Comparison of ENCODE assay signal across 8 mouse cellular contexts in genomic region chr13:73732742-73733700, GRCm38 (mm10). TPM values are rescaled to one million over a fixed set of nuclear protein-coding genes. Genes with fewer than 3 reads are reported as not detected.
DNase-seq lines count a peak whose midpoint lies in the region; ATAC-seq lines count a peak whose summit lies in the region.

Slc12a7 (plus strand) TSS chr13:73733094.

- no peaks in the 10 kb centered on the region for H3K4me1 ChIP-seq in embryonic facial prominence, embryonic 14.5 days (ENCODE audit: control insufficient read depth, insufficient read depth, low read length)
- H3K4me1 ChIP-seq in hindbrain, embryonic 10.5 days (replicated peaks), result peaks cover 15% of the 10 kb centered on the region
- peaks cover 8% of the 10 kb centered on the region; the same call in 1 of the 2 replicates for H3K4me1 ChIP-seq in liver, embryonic 12.5 days
- H3K4me1 ChIP-seq in neural tube, embryonic 12.5 days, result peaks cover 12% of the 10 kb centered on the region; the same call in 1 of the 2 replicates

- ATAC-seq in embryonic facial prominence, embryonic 14.5 days (ENCODE audit: low read depth), result peak; percentile 58; the same call in 1 of the 2 replicates
- ATAC-seq in liver, embryonic 12.5 days, result no peak
- ATAC-seq in neural tube, embryonic 12.5 days (ENCODE audit: low FRiP score, low read depth), result peak; percentile 71

- H3K27me3 ChIP-seq in embryonic facial prominence, embryonic 14.5 days (replicated peaks; ENCODE audit: control insufficient read depth, insufficient read depth, low read length), result peaks cover 10% of the 10 kb centered on the region; the same call in 1 of the 2 replicates
- peaks cover 52% of the 10 kb centered on the region for H3K27me3 ChIP-seq in hindbrain, embryonic 10.5 days (ENCODE audit: insufficient read depth, poor library complexity, severe bottlenecking)
- peaks cover 59% of the 10 kb centered on the region for H3K27me3 ChIP-seq in liver, embryonic 12.5 days (replicated peaks)
- H3K27me3 ChIP-seq in neural tube, embryonic 12.5 days (replicated peaks), result peaks cover 22% of the 10 kb centered on the region

- no peaks in the 10 kb centered on the region for H3K36me3 ChIP-seq in embryonic facial prominence, embryonic 14.5 days (ENCODE audit: control insufficient read depth, insufficient read depth, low read length)
- H3K36me3 ChIP-seq in hindbrain, embryonic 10.5 days, result no peaks in the 10 kb centered on the region
- no peaks in the 10 kb centered on the region for H3K36me3 ChIP-seq in liver, embryonic 12.5 days
- no peaks in the 10 kb centered on the region for H3K36me3 ChIP-seq in neural tube, embryonic 12.5 days

- H3K9ac ChIP-seq in embryonic facial prominence, embryonic 14.5 days (ENCODE audit: low read depth, low read length), result peak within 1 kb of the TSS; percentile 51
- no peak within 1 kb of the TSS; the same call in 1 of the 2 replicates for H3K9ac ChIP-seq in liver, embryonic 12.5 days
- H3K9ac ChIP-seq in neural tube, embryonic 12.5 days, result peak within 1 kb of the TSS; percentile 55

- peak within 1 kb of the TSS; percentile 37 for H3K4me3 ChIP-seq in embryonic facial prominence, embryonic 14.5 days (ENCODE audit: low read depth, low read length)
- peak within 1 kb of the TSS; percentile 55 for H3K4me3 ChIP-seq in hindbrain, embryonic 10.5 days
- peak within 1 kb of the TSS; percentile 42 for H3K4me3 ChIP-seq in liver, embryonic 12.5 days
- H3K4me3 ChIP-seq in neural tube, embryonic 12.5 days, result peak within 1 kb of the TSS; percentile 33

- peak; percentile 11 for DNase-seq in ovary, adult 18-20 months (ENCODE audit: low spot score)
- DNase-seq in ovary, postnatal 10 days (ENCODE audit: low spot score), result no peak
- DNase-seq in embryonic facial prominence, embryonic 14.5 days (ENCODE audit: low spot score), result peak; percentile 32
- peak; percentile 65 for DNase-seq in hindbrain, embryonic 10.5 days (ENCODE audit: low spot score)
- DNase-seq in left cerebral cortex, adult 9 months (ENCODE audit: low spot score in 2 of 2), result no peak
- DNase-seq in layer of hippocampus, postnatal 10 days (ENCODE audit: low spot score in 2 of 2), result no peak

- no peak within 1 kb of the TSS for H3K27ac ChIP-seq in embryonic facial prominence, embryonic 14.5 days (replicated peaks; ENCODE audit: low read depth, low read length)
- peak within 1 kb of the TSS; percentile 72 for H3K27ac ChIP-seq in hindbrain, embryonic 10.5 days
- no peak within 1 kb of the TSS for H3K27ac ChIP-seq in liver, embryonic 12.5 days
- H3K27ac ChIP-seq in neural tube, embryonic 12.5 days, result no peak within 1 kb of the TSS

- WGBS in embryonic facial prominence, embryonic 14.5 days, result 6% methylated on average over 28 of the region's 48 CpGs
- WGBS in hindbrain, embryonic 10.5 days, result 5% methylated on average over 48 of the region's 48 CpGs
- 4% methylated on average over 44 of the region's 48 CpGs for WGBS in liver, embryonic 12.5 days (ENCODE audit: insufficient replicate concordance)
- whole genome bisulfite sequencing in neural tube, embryonic 12.5 days, result 5% methylated on average over 47 of the region's 48 CpGs

- no peaks in the 10 kb centered on the region for H3K9me3 ChIP-seq in embryonic facial prominence, embryonic 14.5 days (ENCODE audit: control insufficient read depth, low read length)
- H3K9me3 ChIP-seq in hindbrain, embryonic 10.5 days, result no peaks in the 10 kb centered on the region
- no peaks in the 10 kb centered on the region for H3K9me3 ChIP-seq in liver, embryonic 12.5 days (replicated peaks)
- no peaks in the 10 kb centered on the region for H3K9me3 ChIP-seq in neural tube, embryonic 12.5 days

- H3K4me2 ChIP-seq in embryonic facial prominence, embryonic 14.5 days (ENCODE audit: low read depth, low read length), result peak within 1 kb of the TSS; percentile 77
- H3K4me2 ChIP-seq in liver, embryonic 12.5 days, result peak within 1 kb of the TSS; percentile 60
- peak within 1 kb of the TSS; percentile 80 for H3K4me2 ChIP-seq in neural tube, embryonic 12.5 days (replicated peaks)

RNA-seq across cellular contexts. Expression of gene Slc12a7, which starts in this region (rescaled TPM):
- polyA plus RNA-seq in embryonic facial prominence, embryonic 14.5 days (2014; fragmentation: Nextera tagmentation; extraction: Ambion mirVana), result 16.3 and 19.8 TPM in 2 replicates
- 43.4 and 53.4 TPM in 2 replicates for polyA plus RNA-seq in hindbrain, embryonic 10.5 days (2016; fragmentation: Nextera tagmentation; extraction: Ambion mirVana)
- polyA plus RNA-seq in liver, embryonic 12.5 days (2016; fragmentation: Nextera tagmentation; extraction: Ambion mirVana), result 10.8 and 11.1 TPM in 2 replicates
- polyA plus RNA-seq in neural tube, embryonic 12.5 days (2016; fragmentation: Nextera tagmentation; extraction: Ambion mirVana), result 31.3 and 32.6 TPM in 2 replicates
- 10 to 100 TPM in 1 of 2 experiments, 1 to 10 TPM in 1; 9.0 to 10.4 TPM for total RNA-seq in layer of hippocampus, postnatal 10 days (2021)

Comparison
In these comparisons a context has a peak if more than half of its experiments do, and no peak if none do; other contexts are left out.
1. DNase-seq: peak in ovary, adult 18-20 months (single experiment), embryonic facial prominence, embryonic 14.5 days (single experiment) and hindbrain, embryonic 10.5 days (single experiment); none in ovary, postnatal 10 days (single experiment), left cerebral cortex, adult 9 months (0 of 2) and layer of hippocampus, postnatal 10 days (0 of 2).
2. Peak in every context shown above with its lines, with median percentiles within 50 percentile points of each other: H3K4me2 ChIP-seq and H3K4me3 ChIP-seq.